Mouse (Mus musculus): ENCODE measurements around the gene Pepd. TPM values are rescaled to one million over a fixed set of nuclear protein-coding genes. Genes with fewer than 3 reads are reported as not detected.

The Pepd gene
- polyA plus RNA-seq, 1 experiment = 82.9 TPM

DNA sequence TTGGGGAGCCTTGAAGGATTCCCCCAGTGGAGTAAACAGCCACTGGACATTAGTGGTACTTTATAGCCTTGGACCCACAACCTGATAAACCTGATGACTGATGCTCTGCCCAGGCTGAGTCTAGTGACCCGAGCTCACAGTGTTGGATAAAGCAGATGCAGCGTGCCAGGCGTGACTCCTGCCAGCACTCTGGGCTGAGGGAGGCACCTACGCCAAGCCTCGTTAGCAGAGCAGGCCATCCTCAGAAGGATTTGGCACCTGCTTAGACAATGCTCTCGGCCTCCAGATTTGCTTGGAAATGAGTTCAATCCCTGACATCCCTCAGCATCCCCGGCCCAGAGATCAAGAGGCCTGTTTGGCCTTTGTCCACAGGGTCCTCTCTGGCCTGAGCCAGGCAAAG, 94.5 kb downstream of the Pepd start:
- no peak overlapping the region for H3K4me3 ChIP-seq (ENCODE audit: insufficient read depth, poor library complexity, severe bottlenecking)
- TF ChIP-seq MYOG (IDR thresholded peaks at IDR 0.05; ENCODE audit: control insufficient read depth, extremely low read depth, insufficient read length) = no peak
- no peak for TF ChIP-seq USF1 (IDR thresholded peaks at IDR 0.05; ENCODE audit: low read depth)
- no peak for TF ChIP-seq MAX (IDR thresholded peaks at IDR 0.05)
- TF ChIP-seq CEBPB (IDR thresholded peaks at IDR 0.05; ENCODE audit: low read depth) = no peak
- no peak for TF ChIP-seq CTCF (IDR thresholded peaks at IDR 0.05; ENCODE audit: control insufficient read depth, insufficient read depth, insufficient read length)
- no peak for TF ChIP-seq FOSL1 (IDR thresholded peaks at IDR 0.05; ENCODE audit: insufficient read depth, low read length, poor library complexity, severe bottlenecking)
- no peak for TF ChIP-seq MYOD1 (IDR thresholded peaks at IDR 0.05; ENCODE audit: control insufficient read depth, insufficient read length, low read depth)

DNA sequence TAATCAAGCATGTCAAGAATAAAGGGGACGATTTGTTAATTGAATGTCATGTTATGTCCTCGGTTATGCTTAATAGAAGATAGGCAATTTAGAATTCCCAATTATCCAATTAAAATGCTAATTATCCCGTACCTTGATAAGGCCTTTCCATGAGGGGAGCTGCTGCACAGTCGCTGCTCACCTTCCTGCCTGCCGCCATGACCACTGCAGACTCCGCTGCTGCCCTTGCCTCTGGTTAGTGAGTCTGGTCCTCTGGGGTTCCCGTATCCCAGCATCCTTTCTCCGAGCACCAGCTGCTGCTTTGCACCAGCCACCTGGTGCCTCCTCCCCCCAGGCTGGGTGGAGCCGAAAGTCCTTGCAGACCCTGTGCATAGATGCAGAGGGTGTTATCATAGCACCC, 101.0 kb downstream of the Pepd start:
- Histone ChIP-seq H3ac (ENCODE audit: control insufficient read depth, insufficient read length, low read depth) (no peak overlapping the region), H3K27me3 (ENCODE audit: control insufficient read depth, insufficient read depth, insufficient read length) (no peaks in the 10 kb centered on the region), H3K36me3 (ENCODE audit: control insufficient read depth, insufficient read depth) (no peaks in the 10 kb centered on the region), H3K79me3 (ENCODE audit: low read depth) (no peaks in the 10 kb centered on the region), H3K4me3 (ENCODE audit: insufficient read depth, poor library complexity, severe bottlenecking) (no peak overlapping the region), H3K79me2 (ENCODE audit: control insufficient read depth, insufficient read depth) (no peaks in the 10 kb centered on the region)
- no peak for TF ChIP-seq CEBPB (IDR thresholded peaks at IDR 0.05; ENCODE audit: low read depth)
- TF ChIP-seq MAX (IDR thresholded peaks at IDR 0.05) = no peak
- TF ChIP-seq FOSL1 (IDR thresholded peaks at IDR 0.05; ENCODE audit: insufficient read depth, low read length, poor library complexity, severe bottlenecking) = no peak
- TF ChIP-seq USF1 (IDR thresholded peaks at IDR 0.05; ENCODE audit: low read depth) = no peak
- TF ChIP-seq CTCF (IDR thresholded peaks at IDR 0.05; ENCODE audit: control insufficient read depth, insufficient read depth, insufficient read length) = no peak
- TF ChIP-seq MYOD1 (IDR thresholded peaks at IDR 0.05; ENCODE audit: control insufficient read depth, insufficient read length, low read depth) = no peak
- TF ChIP-seq MYOG (IDR thresholded peaks at IDR 0.05; ENCODE audit: control insufficient read depth, extremely low read depth, insufficient read length) = no peak

More for the DNA sequence above, 94.5 kb downstream of the Pepd start:
- H3K79me3 ChIP-seq (ENCODE audit: low read depth) = no peaks in the 10 kb centered on the region
- H3K79me2 ChIP-seq (ENCODE audit: control insufficient read depth, insufficient read depth) = no peaks in the 10 kb centered on the region
- no peak overlapping the region for H3ac ChIP-seq (ENCODE audit: control insufficient read depth, insufficient read length, low read depth)
- H3K27me3 ChIP-seq (ENCODE audit: control insufficient read depth, insufficient read depth, insufficient read length) = no peaks in the 10 kb centered on the region
- no peaks in the 10 kb centered on the region for H3K36me3 ChIP-seq (ENCODE audit: control insufficient read depth, insufficient read depth)

DNA sequence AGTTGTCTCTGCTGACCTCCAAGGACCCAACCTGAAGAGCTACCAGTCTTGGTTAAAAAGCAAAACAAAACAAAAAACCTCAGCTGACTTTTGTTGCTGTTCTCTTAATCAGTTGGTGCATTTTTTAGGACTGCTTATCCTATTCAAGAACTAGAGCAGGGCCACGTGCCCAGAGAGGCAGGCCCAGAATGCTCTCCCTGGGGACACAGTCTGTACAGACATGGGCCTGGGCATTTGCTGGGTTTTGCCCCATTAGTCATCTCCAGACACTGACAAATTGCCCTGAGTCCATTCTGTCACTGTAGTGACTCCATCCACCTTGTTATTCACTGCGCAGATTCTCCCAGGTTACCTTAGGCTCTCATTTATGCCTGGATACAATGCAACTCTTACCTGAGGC, 103.1 kb downstream of the Pepd start:
- H3K4me3 ChIP-seq (ENCODE audit: insufficient read depth, poor library complexity, severe bottlenecking) = no peak overlapping the region
- no peaks in the 10 kb centered on the region for H3K27me3 ChIP-seq (ENCODE audit: control insufficient read depth, insufficient read depth, insufficient read length)
- H3K79me3 ChIP-seq (ENCODE audit: low read depth) = no peaks in the 10 kb centered on the region
- no peaks in the 10 kb centered on the region for H3K36me3 ChIP-seq (ENCODE audit: control insufficient read depth, insufficient read depth)
- TF ChIP-seq USF1 (IDR thresholded peaks at IDR 0.05; ENCODE audit: low read depth) = no peak
- no peak for TF ChIP-seq CEBPB (IDR thresholded peaks at IDR 0.05; ENCODE audit: low read depth)
- H3K79me2 ChIP-seq (ENCODE audit: control insufficient read depth, insufficient read depth) = no peaks in the 10 kb centered on the region
- H3ac ChIP-seq (ENCODE audit: control insufficient read depth, insufficient read length, low read depth) = no peak overlapping the region

DNA sequence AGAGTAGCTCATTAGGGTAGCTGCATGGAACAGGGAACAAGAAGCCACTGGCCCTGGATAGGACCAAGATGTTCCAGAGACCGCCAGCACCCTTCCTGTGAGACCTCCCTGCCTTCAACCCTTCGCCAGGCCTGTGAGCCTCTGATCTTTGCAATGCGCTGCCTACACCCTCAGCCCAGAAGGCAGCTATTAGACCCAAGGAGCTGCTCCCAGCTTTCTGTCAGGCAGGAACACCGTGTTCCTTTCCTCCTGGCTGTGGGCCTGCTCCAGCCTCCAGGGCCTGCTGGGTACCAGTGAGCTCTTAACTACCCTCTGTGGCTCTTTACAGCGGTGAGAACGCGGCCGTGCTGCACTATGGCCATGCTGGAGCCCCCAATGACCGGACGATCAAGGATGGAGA, 109.2 kb downstream of the Pepd start:
- TF ChIP-seq CEBPB (IDR thresholded peaks at IDR 0.05; ENCODE audit: low read depth) (no peak), FOSL1 (IDR thresholded peaks at IDR 0.05; ENCODE audit: insufficient read depth, low read length, poor library complexity, severe bottlenecking) (no peak), MAX (IDR thresholded peaks at IDR 0.05) (no peak), CTCF (IDR thresholded peaks at IDR 0.05; ENCODE audit: control insufficient read depth, insufficient read depth, insufficient read length) (no peak), MYOG (IDR thresholded peaks at IDR 0.05; ENCODE audit: control insufficient read depth, extremely low read depth, insufficient read length) (no peak), MYOD1 (IDR thresholded peaks at IDR 0.05; ENCODE audit: control insufficient read depth, insufficient read length, low read depth) (no peak)
- Histone ChIP-seq H3ac (ENCODE audit: control insufficient read depth, insufficient read length, low read depth) (no peak overlapping the region), H3K27me3 (ENCODE audit: control insufficient read depth, insufficient read depth, insufficient read length) (no peaks in the 10 kb centered on the region), H3K79me2 (ENCODE audit: control insufficient read depth, insufficient read depth) (no peaks in the 10 kb centered on the region), H3K4me3 (ENCODE audit: insufficient read depth, poor library complexity, severe bottlenecking) (no peak overlapping the region), H3K79me3 (ENCODE audit: low read depth) (no peaks in the 10 kb centered on the region), H3K36me3 (ENCODE audit: control insufficient read depth, insufficient read depth) (no peaks in the 10 kb centered on the region)

DNA sequence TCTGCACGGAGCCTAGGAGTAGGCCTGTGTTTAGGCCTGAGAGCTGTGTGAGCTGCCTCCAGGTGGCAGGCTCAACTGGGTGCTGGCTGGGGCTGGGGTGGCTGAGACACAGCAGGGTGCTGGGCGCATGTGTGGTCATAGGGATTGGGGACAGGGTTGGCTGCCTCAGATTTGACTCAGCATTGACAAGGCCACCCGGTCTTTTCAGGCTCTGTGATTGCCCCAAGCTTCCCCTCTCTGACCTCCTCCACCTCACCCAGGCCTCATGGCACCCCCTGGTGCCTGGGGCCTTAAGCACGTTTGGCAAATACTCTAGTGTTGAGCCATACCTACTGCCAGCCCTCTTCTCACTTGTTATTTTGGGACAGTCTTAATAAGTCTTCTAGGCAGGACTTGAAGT, 111.1 kb downstream of the Pepd start:
- Histone ChIP-seq H3K79me2 (ENCODE audit: control insufficient read depth, insufficient read depth) (no peaks in the 10 kb centered on the region), H3K79me3 (ENCODE audit: low read depth) (no peaks in the 10 kb centered on the region), H3K4me3 (ENCODE audit: insufficient read depth, poor library complexity, severe bottlenecking) (no peak overlapping the region), H3K36me3 (ENCODE audit: control insufficient read depth, insufficient read depth) (no peaks in the 10 kb centered on the region), H3ac (ENCODE audit: control insufficient read depth, insufficient read length, low read depth) (no peak overlapping the region), H3K27me3 (ENCODE audit: control insufficient read depth, insufficient read depth, insufficient read length) (no peaks in the 10 kb centered on the region)
- TF ChIP-seq MYOD1 (IDR thresholded peaks at IDR 0.05; ENCODE audit: control insufficient read depth, insufficient read length, low read depth) (no peak), FOSL1 (IDR thresholded peaks at IDR 0.05; ENCODE audit: insufficient read depth, low read length, poor library complexity, severe bottlenecking) (no peak), USF1 (IDR thresholded peaks at IDR 0.05; ENCODE audit: low read depth) (no peak), CTCF (IDR thresholded peaks at IDR 0.05; ENCODE audit: control insufficient read depth, insufficient read depth, insufficient read length) (no peak), MYOG (IDR thresholded peaks at IDR 0.05; ENCODE audit: control insufficient read depth, extremely low read depth, insufficient read length) (no peak), MAX (IDR thresholded peaks at IDR 0.05) (no peak), CEBPB (IDR thresholded peaks at IDR 0.05; ENCODE audit: low read depth) (no peak)

DNA sequence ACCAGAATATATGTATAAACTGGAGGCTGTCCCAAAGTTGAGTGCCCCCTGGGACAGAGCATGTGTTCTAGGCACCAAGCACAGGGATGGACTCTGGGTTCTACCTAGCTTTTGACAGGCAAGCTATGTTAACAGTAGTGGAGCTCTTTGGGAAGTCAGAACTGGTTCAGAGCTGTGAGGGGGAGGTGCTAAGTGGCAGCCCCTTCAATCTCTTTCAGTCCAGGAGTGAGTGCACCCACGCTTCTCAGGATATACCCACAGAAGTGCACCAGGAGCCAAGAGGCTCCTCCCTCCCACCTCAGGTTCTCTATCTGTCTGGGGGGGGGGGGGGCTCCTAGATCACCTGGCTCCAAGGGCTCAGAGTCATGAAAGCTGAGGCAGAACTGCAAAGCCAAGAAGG, 112.2 kb downstream of the Pepd start:
- H3ac ChIP-seq (ENCODE audit: control insufficient read depth, insufficient read length, low read depth) = no peak overlapping the region
- no peaks in the 10 kb centered on the region for H3K79me2 ChIP-seq (ENCODE audit: control insufficient read depth, insufficient read depth)
- no peaks in the 10 kb centered on the region for H3K79me3 ChIP-seq (ENCODE audit: low read depth)
- no peak for TF ChIP-seq MYOD1 (IDR thresholded peaks at IDR 0.05; ENCODE audit: control insufficient read depth, insufficient read length, low read depth)
- TF ChIP-seq MYOG (IDR thresholded peaks at IDR 0.05; ENCODE audit: control insufficient read depth, extremely low read depth, insufficient read length) = no peak
- TF ChIP-seq FOSL1 (IDR thresholded peaks at IDR 0.05; ENCODE audit: insufficient read depth, low read length, poor library complexity, severe bottlenecking) = no peak
- no peaks in the 10 kb centered on the region for H3K36me3 ChIP-seq (ENCODE audit: control insufficient read depth, insufficient read depth)
- no peaks in the 10 kb centered on the region for H3K27me3 ChIP-seq (ENCODE audit: control insufficient read depth, insufficient read depth, insufficient read length)
- no peak overlapping the region for H3K4me3 ChIP-seq (ENCODE audit: insufficient read depth, poor library complexity, severe bottlenecking)

Data from C2C12 (cell line).